ENCODE assay signal across 8 mouse cellular contexts in the genomic region with DNA sequence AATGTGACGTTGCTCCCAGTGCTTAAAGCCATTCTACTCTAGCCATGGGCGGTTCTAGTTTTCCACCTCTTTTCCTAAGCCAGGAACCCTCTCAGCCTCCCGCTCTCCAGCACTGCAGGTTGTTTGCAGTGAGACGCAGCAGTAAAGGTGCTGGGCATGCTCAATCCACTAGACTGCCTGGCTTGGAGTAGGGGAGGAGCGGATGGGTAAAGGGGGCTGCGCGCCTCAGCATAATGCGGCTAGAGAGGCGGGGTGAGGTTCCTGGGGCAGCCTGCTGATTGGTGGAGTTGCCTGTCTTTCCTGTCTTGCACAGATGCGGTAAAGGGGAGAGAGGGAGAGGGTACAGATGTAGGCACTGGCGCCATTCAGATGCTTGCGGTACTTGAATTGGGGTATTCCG. TPM values are rescaled to one million over a fixed set of nuclear protein-coding genes. Genes with fewer than 3 reads are reported as not detected.
DNase-seq lines count a peak whose midpoint lies in the region; ATAC-seq and TF ChIP-seq lines count a peak whose summit lies in the region.

No protein-coding gene starts in this region.

- DNase-seq in MN1 (ENCODE audit: low spot score), result peak; percentile 70
- peak; percentile 83 for DNase-seq in cerebellum, adult 9-11 months
- peak; percentile 71 to 85 for DNase-seq in frontal cortex, adult 2 months (ENCODE audit: extremely low spot score in 1 of 2, low spot score in 1 of 2)
- peak; percentile 69 to 77 for DNase-seq in layer of hippocampus, adult 2 months (ENCODE audit: low spot score in 2 of 2)
- DNase-seq in lung, adult 18-20 months, result peak; percentile 50 to 70
- peak; percentile 89 for DNase-seq in retina, embryonic 14.5 days (ENCODE audit: low spot score)
- DNase-seq in urinary bladder, postnatal 4 days (ENCODE audit: low spot score in 2 of 2), result peak; percentile 30 to 68

- H3K4me3 ChIP-seq in layer of hippocampus, adult 2 months, result peak overlapping the region; percentile 88

- ATAC-seq in hematopoietic stem cell, adult 5-6 weeks (replicated peaks in 1 of 2; ENCODE audit: insufficient read depth in 1 of 2, low FRiP score in 2 of 2, low TSS enrichment in 1 of 2, low read depth in 1 of 2, poor library complexity in 2 of 2, severe bottlenecking in 2 of 2), result peak; percentile 23 to 27; a peak in 1 of 4 replicates

- peak overlapping the region; percentile 92 for H3K27ac ChIP-seq in layer of hippocampus, adult 2 months

- no peak for TF ChIP-seq CTCF in layer of hippocampus, adult 2 months (conservative IDR thresholded peaks at IDR 0.05)

RNA-seq across cellular contexts. Expression of a gene that starts 1.6 kb away (rescaled TPM):
- polyA plus RNA-seq in frontal cortex, adult 2 months (2012; rRNA removed), result 8.5 and 9.5 TPM in 2 replicates
- 0.05 and 0.06 TPM in 2 replicates for total RNA-seq in hematopoietic stem cell, adult 5-6 weeks (2017)
- total RNA-seq in layer of hippocampus, adult 2 months (2021), result 10 to 100 TPM; 17.8 to 17.9 TPM

RNA-seq across cellular contexts. Expression of a gene that starts 23.5 kb away (rescaled TPM):
- 6.1 and 7.0 TPM in 2 replicates for polyA plus RNA-seq in frontal cortex, adult 2 months (2012; rRNA removed)
- total RNA-seq in hematopoietic stem cell, adult 5-6 weeks (2017), result 15.6 and 18.4 TPM in 2 replicates
- total RNA-seq in layer of hippocampus, adult 2 months (2021), result 1 to 10 TPM; 7.4 to 7.6 TPM

RNA-seq across cellular contexts. Expression of a gene that starts 59.9 kb away (rescaled TPM):
- polyA plus RNA-seq in frontal cortex, adult 2 months (2012; rRNA removed), result 0.04 and 0.10 TPM in 2 replicates
- total RNA-seq in hematopoietic stem cell, adult 5-6 weeks (2017), result not detected in 2 replicates
- total RNA-seq in layer of hippocampus, adult 2 months (2021), result not detected

Comparison
In these comparisons a context has a peak if more than half of its experiments do, and no peak if none do; other contexts are left out.
1. Peak in every context shown above with its lines: DNase-seq, ATAC-seq, H3K4me3 ChIP-seq and H3K27ac ChIP-seq.
2. RNA of a gene that starts 1.6 kb away (total RNA-seq): 17.8 to 17.9 TPM in layer of hippocampus, adult 2 months; 0.05 to 0.06 TPM in hematopoietic stem cell, adult 5-6 weeks; every median in the first group is over 10 times any median in the second.